Mouse (Mus musculus) forebrain, postnatal 0 days (tissue): Measurements from ENCODE around the gene Podn. TPM values are rescaled to one million over a fixed set of nuclear protein-coding genes. Genes with fewer than 3 reads are reported as not detected.
A peak's percentile ranks its signal among the peaks of the same experiment; 100 is the strongest.

ENCODE experiments used
- ATAC-seq: fragments of 200-750 bp; cut with Nextera tagmentation; 2 replicates; pipeline ENCODE4 v1.8.0; 2017; ENCODE audit warnings: mild to moderate bottlenecking, moderate library complexity
- DNase-seq: peaks from one replicate; pipeline ENCODE4 v3.0.0-alpha.2; 2015
- H3K27ac ChIP-seq: fragments of 300-500 bp; sonication (generic); 2 replicates; pipeline ENCODE4 v1.5.1; 2014; ENCODE audit warnings: low read depth, mild to moderate bottlenecking, antibody characterized with exemption, low read length, moderate library complexity, mixed read lengths
- H3K27me3 ChIP-seq: fragments of 300-500 bp; sonication (generic); 2 replicates; pipeline ENCODE4 v1.6.1; 2014; ENCODE audit warnings: mild to moderate bottlenecking, low read length, mixed read lengths; ENCODE audit not compliant: insufficient read depth
- H3K36me3 ChIP-seq: fragments of 300-500 bp; sonication (generic); 2 replicates; pipeline ENCODE4 v1.6.1; 2014; ENCODE audit warnings: mild to moderate bottlenecking, moderate library complexity; ENCODE audit not compliant: insufficient read depth
- H3K4me1 ChIP-seq: fragments of 300-500 bp; sonication (generic); 2 replicates; pipeline ENCODE4 v1.6.1; 2014; ENCODE audit warnings: antibody characterized with exemption; ENCODE audit not compliant: insufficient read depth
- H3K4me2 ChIP-seq: fragments of 300-500 bp; sonication (generic); 2 replicates; pipeline ENCODE4 v1.6.1; 2014; ENCODE audit warnings: low read depth, mild to moderate bottlenecking, moderate library complexity
- H3K4me3 ChIP-seq: fragments of 300-500 bp; sonication (generic); 2 replicates; pipeline ENCODE4 v1.5.1; 2014; ENCODE audit warnings: low read depth, low read length, mixed read lengths
- H3K9ac ChIP-seq: fragments of 300-500 bp; sonication (generic); 2 replicates; pipeline ENCODE4 v1.6.1; 2014; ENCODE audit warnings: mild to moderate bottlenecking
- H3K9me3 ChIP-seq: fragments of 300-500 bp; sonication (generic); 2 replicates; pipeline ENCODE4 v1.6.1; 2016; ENCODE audit warnings: low read length
- CTCF ChIP-seq: sonication (generic); IDR thresholded peaks from 2 replicates; pipeline ENCODE4 v1.5.1; 2016; ENCODE audit warnings: antibody characterized with exemption, control low read depth, low read depth
- WGBS: fragments of 180-500 bp; shearing (Covaris S2); extraction: QIAGEN DNeasy Blood & Tissue Kit; methylation state at CpG from one replicate; pipeline ENCODE4 v1.1.7; 2014; 5-methylcytosine and 5-hydroxymethylcytosine counted together
- polyA plus RNA-seq: library from polyadenylated mRNA; unstranded; fragments of >200 nt; fragmentation: Nextera tagmentation; extraction: Ambion mirVana; gene quantifications from 2 replicates; pipeline ENCODE4 v1.2.1, GENCODE M21; 2015
- total RNA-seq: library from RNA; depleted of rRNA; stranded (reverse); fragments of >200 nt; gene quantifications from 2 replicates; pipeline ENCODE4 v1.2.3, GENCODE M21; 2014

The Podn gene
- total and polyA plus RNA-seq, 2 experiments from 2014 or later: 0.59 to 2.4 TPM

- Histone ChIP-seq H3K9me3 (no peaks in the 10 kb centered on the region), H3K27me3 (no peaks in the 10 kb centered on the region), H3K4me2 (no peak overlapping the region), H3K9ac (no peak overlapping the region), H3K4me3 (no peak overlapping the region), H3K27ac (peak overlapping the region; percentile 29; the same call in 1 of the 2 replicates), H3K36me3 (peaks cover 38% of the 10 kb centered on the region), H3K4me1 (no peaks in the 10 kb centered on the region)
- ATAC-seq (peak; percentile 90), DNase-seq (peak; percentile 72)
- no peak for TF ChIP-seq CTCF
- 40% methylated on average over 10 of the region's 10 CpGs for WGBS
These were observed 44.5 kb downstream of the Podn start for GRCm38 (mm10) chr4:108051687-108052274.

GRCm38 (mm10) chr4:108046136-108046535 is 50.1 kb downstream of the Podn start:
- TF ChIP-seq CTCF: no peak
- 75% methylated on average over 8 of the region's 8 CpGs for WGBS
- Histone ChIP-seq H3K4me1 (no peaks in the 10 kb centered on the region), H3K36me3 (peaks cover 33% of the 10 kb centered on the region), H3K27ac (no peak overlapping the region), H3K27me3 (no peaks in the 10 kb centered on the region), H3K4me2 (no peak overlapping the region), H3K4me3 (no peak overlapping the region), H3K9ac (no peak overlapping the region), H3K9me3 (no peaks in the 10 kb centered on the region)
- no peak for ATAC-seq
- DNase-seq: no peak

- no peaks in the 10 kb centered on the region for H3K4me1 ChIP-seq
- H3K9ac ChIP-seq: no peak overlapping the region
- no peak for DNase-seq
- no peaks in the 10 kb centered on the region for H3K27me3 ChIP-seq
- H3K4me2 ChIP-seq: no peak overlapping the region
- ATAC-seq: no peak
- H3K9me3 ChIP-seq: no peaks in the 10 kb centered on the region
- H3K36me3 ChIP-seq: peaks cover 29% of the 10 kb centered on the region
- 73% methylated on average over 19 of the region's 19 CpGs for WGBS
- H3K27ac ChIP-seq: no peak overlapping the region
- no peak overlapping the region for H3K4me3 ChIP-seq
- no peak for TF ChIP-seq CTCF
These were observed 50.8 kb downstream of the Podn start for GRCm38 (mm10) chr4:108045136-108046107.

GRCm38 (mm10) chr4:108037027-108037426 is 59.2 kb downstream of the Podn start:
- DNase-seq (no peak), ATAC-seq (no peak)
- no peak overlapping the region for H3K4me3 ChIP-seq
- 47% methylated on average over 8 of the region's 8 CpGs for WGBS
- no peak overlapping the region for H3K9ac ChIP-seq
- no peaks in the 10 kb centered on the region for H3K36me3 ChIP-seq
- H3K27me3 ChIP-seq: 0 out of 2 replicates have a peak, but pooled peaks cover 5% of the 10 kb centered on the region
- H3K27ac ChIP-seq: no peak overlapping the region
- H3K9me3 ChIP-seq: no peaks in the 10 kb centered on the region
- H3K4me1 ChIP-seq: no peaks in the 10 kb centered on the region
- H3K4me2 ChIP-seq: no peak overlapping the region
- no peak for TF ChIP-seq CTCF

GRCm38 (mm10) chr4:108033041-108033764 is 63.0 kb downstream of the Podn start:
- TF ChIP-seq CTCF: no peak
- H3K36me3 ChIP-seq: no peaks in the 10 kb centered on the region
- H3K27me3 ChIP-seq: peaks cover 9% of the 10 kb centered on the region; the same call in 1 of the 2 replicates
- no peaks in the 10 kb centered on the region for H3K9me3 ChIP-seq
- 80% methylated on average over 8 of the region's 8 CpGs for WGBS
- H3K4me2 ChIP-seq: no peak overlapping the region
- no peaks in the 10 kb centered on the region for H3K4me1 ChIP-seq
- H3K27ac ChIP-seq: no peak overlapping the region
- no peak overlapping the region for H3K9ac ChIP-seq
- ATAC-seq: no peak
- no peak for DNase-seq
- H3K4me3 ChIP-seq: no peak overlapping the region

GRCm38 (mm10) chr4:108032352-108032849 is 63.8 kb downstream of the Podn start:
- Histone ChIP-seq H3K36me3 (no peaks in the 10 kb centered on the region), H3K4me3 (peak overlapping the region; percentile 57), H3K9ac (peak overlapping the region; percentile 59; the same call in 1 of the 2 replicates), H3K4me2 (peak overlapping the region; percentile 99), H3K27ac (no peak overlapping the region), H3K27me3 (peaks cover 9% of the 10 kb centered on the region; the same call in 1 of the 2 replicates), H3K4me1 (no peaks in the 10 kb centered on the region), H3K9me3 (no peaks in the 10 kb centered on the region)
- DNase-seq: no peak
- TF ChIP-seq CTCF: no peak
- ATAC-seq: no peak
- WGBS: 49% methylated on average over 11 of the region's 11 CpGs
